In the genomic region with DNA sequence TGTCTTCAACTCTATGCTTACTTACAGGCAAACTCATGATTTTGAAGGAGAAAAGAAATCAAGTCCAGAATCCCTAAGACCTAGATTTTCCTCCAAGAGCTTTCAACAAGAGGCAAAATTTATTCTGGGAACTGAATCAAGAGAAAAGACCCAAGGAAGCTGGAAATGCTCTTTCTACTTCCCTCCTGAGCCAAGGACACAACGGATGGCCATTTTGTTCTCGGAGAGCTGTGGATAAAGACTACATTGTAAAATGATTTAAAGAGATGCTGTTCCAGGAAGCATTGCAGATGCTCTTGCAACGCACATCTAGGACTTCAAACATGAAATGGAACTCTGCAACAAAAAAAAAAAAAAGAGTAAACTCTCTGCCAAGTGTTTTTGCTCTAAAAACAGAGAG, we compare ENCODE assay signal across 19 mouse cellular contexts.
DNase-seq lines count a peak whose midpoint lies in the region; TF ChIP-seq lines count a peak whose summit lies in the region.
"Had no signal": no experiment of that assay in that cellular context is flagged by ENCODE, and none has a peak within 500 bp of the region (broad histone marks: within the 10 kb centered on the region; RNA-seq: fewer than 3 reads in every experiment).

No protein-coding gene starts in this region.

- H3K4me3 ChIP-seq in heart, adult 2 months, result no peak overlapping the region
- no peak overlapping the region for H3K4me3 ChIP-seq in left cerebral cortex, adult 2 months
- no peak overlapping the region for H3K4me3 ChIP-seq in forebrain, embryonic 10.5 days
- H3K4me3 ChIP-seq: embryonic facial prominence, embryonic 13.5 days; heart, embryonic 13.5 days; hindbrain, embryonic 12.5 days; intestine, embryonic 15.5 days had no signal

- no peaks in the 10 kb centered on the region for H3K79me2 ChIP-seq in heart, adult 2 months (replicated peaks; ENCODE audit: control insufficient read depth, insufficient read depth, low read length)

- intact Hi-C loops in heart, adult 2 months (cut with DNase I), result loop anchor here (10.0 kb wide), 1 partner anchor 147 kb away; no protein-coding TSS in a partner anchor
- intact Hi-C loops in left cerebral cortex, adult 2 months (cut with DNase I), result no loop called here
- intact Hi-C loops in left cerebral cortex, postnatal 36 days (cut with DNase I), result no loop called here

- no peak for TF ChIP-seq POLR2A in heart, adult 2 months (IDR thresholded peaks at IDR 0.05; ENCODE audit: insufficient read depth, low read depth, low read length)

- H3K36me3 ChIP-seq in heart, adult 2 months (ENCODE audit: control insufficient read depth, insufficient read depth, low read length), result peaks cover 2% of the 10 kb centered on the region; the same call in 1 of the 2 replicates
- no peaks in the 10 kb centered on the region for H3K36me3 ChIP-seq in forebrain, embryonic 10.5 days (replicated peaks)
- H3K36me3 ChIP-seq: intestine, embryonic 15.5 days had no signal

- no peaks in the 10 kb centered on the region for H3K27me3 ChIP-seq in heart, adult 2 months (ENCODE audit: control insufficient read depth, insufficient read depth, low read length)
- H3K27me3 ChIP-seq in forebrain, embryonic 10.5 days (ENCODE audit: poor library complexity, severe bottlenecking), result no peaks in the 10 kb centered on the region
- H3K27me3 ChIP-seq: embryonic facial prominence, embryonic 13.5 days; heart, embryonic 13.5 days; hindbrain, embryonic 12.5 days; intestine, embryonic 15.5 days had no signal

- H3K9me3 ChIP-seq in forebrain, embryonic 10.5 days, result no peaks in the 10 kb centered on the region
- H3K9me3 ChIP-seq: embryonic facial prominence, embryonic 13.5 days; heart, embryonic 13.5 days; hindbrain, embryonic 12.5 days; intestine, embryonic 15.5 days had no signal

- no peak overlapping the region; the same call in 1 of the 2 replicates for H3K27ac ChIP-seq in heart, adult 2 months
- H3K27ac ChIP-seq in left cerebral cortex, adult 2 months, result peak overlapping the region; percentile 29
- H3K27ac ChIP-seq in forebrain, embryonic 10.5 days, result no peak overlapping the region
- H3K27ac ChIP-seq: embryonic facial prominence, embryonic 13.5 days; heart, embryonic 13.5 days; hindbrain, embryonic 12.5 days; intestine, embryonic 15.5 days had no signal

- peak; percentile 53 for DNase-seq in heart, adult 8-10 months (ENCODE audit: low spot score)
- no peak for DNase-seq in heart, adult 2 months
- no peak for DNase-seq in left cerebral cortex, adult 2 months (ENCODE audit: extremely low spot score in 1 of 2, low spot score in 2 of 2)
- no peak for DNase-seq in left cerebral cortex, postnatal 36 days (ENCODE audit: low spot score in 2 of 2)
- peak; percentile 84 for DNase-seq in adipocyte (ENCODE audit: low spot score)
- peak; percentile 57 for DNase-seq in brain, adult 2 months (ENCODE audit: low read depth, low spot score)
- DNase-seq in forebrain, embryonic 10.5 days (ENCODE audit: extremely low spot score, low spot score), result no peak
- DNase-seq in liver, result no peak
- DNase-seq: adrenal gland, adult 8-10 months; adrenal gland, postnatal 36 days; cerebellum, adult 11 months; cerebellum, adult 8-10 months; cerebellum, postnatal 25 days; gastrocnemius, postnatal 25 days; heart, postnatal 36 days had no signal

- TF ChIP-seq CTCF in heart, adult 2 months (IDR thresholded peaks at IDR 0.05), result no peak
- TF ChIP-seq CTCF in left cerebral cortex, adult 2 months (IDR thresholded peaks at IDR 0.05), result no peak

- no peak for TF ChIP-seq EP300 in heart, adult 2 months (IDR thresholded peaks at IDR 0.05; ENCODE audit: insufficient read depth, low read depth, low read length)

- 49% methylated on average over 3 of the region's 3 CpGs for whole genome bisulfite sequencing in heart, adult 2 months
- 87% methylated on average over 3 of the region's 3 CpGs for WGBS in forebrain, embryonic 10.5 days

- peaks cover 4% of the 10 kb centered on the region for H3K4me1 ChIP-seq in heart, adult 2 months (ENCODE audit: control insufficient read depth, insufficient read depth, low read length)
- H3K4me1 ChIP-seq in forebrain, embryonic 10.5 days, result peaks cover 8% of the 10 kb centered on the region

- H3K9ac ChIP-seq in heart, adult 2 months (ENCODE audit: low read depth, low read length), result no peak overlapping the region
- H3K9ac ChIP-seq: embryonic facial prominence, embryonic 13.5 days; heart, embryonic 13.5 days; hindbrain, embryonic 12.5 days; intestine, embryonic 15.5 days had no signal

Comparison
In these comparisons a context has a peak if more than half of its experiments do, and no peak if none do; other contexts are left out.
1. DNase-seq: peak in heart, adult 8-10 months (single experiment), adipocyte (single experiment) and brain, adult 2 months (single experiment); none in heart, adult 2 months (0 of 2), left cerebral cortex, adult 2 months (0 of 2), left cerebral cortex, postnatal 36 days (0 of 2), forebrain, embryonic 10.5 days (single experiment) and liver (single experiment).